Mouse (Mus musculus): Measurements from ENCODE around the gene Gm5141. TPM values are rescaled to one million over a fixed set of nuclear protein-coding genes. Genes with fewer than 3 reads are reported as not detected.

The Gm5141 gene
- total RNA-seq (2023) = 2.1 TPM

GRCm38 (mm10) chr13:62785199-62786134 is at the start of gene Gm5141:
TSS of gene Gm5141 (minus strand) at chr13:62785808.

GRCm38 (mm10) chr13:62760432-62761415 is 24.9 kb downstream of the Gm5141 start, which contains the start of gene Platr25:
TSS of gene Platr25 (minus strand) at chr13:62760709.

Other genes with a start within 250 kb of the Gm5141 start
- not detected for gene Zfp935, start 227.3 kb downstream of the Gm5141 start, total RNA-seq (2023)
- 13.9 TPM for gene Zfp934, start 214.6 kb downstream of the Gm5141 start, total RNA-seq (2023)
- 2.8 TPM for gene 6720489N17Rik, start 161.6 kb downstream of the Gm5141 start, total RNA-seq (2023)
- 11.1 TPM for gene Platr25, start 25.1 kb downstream of the Gm5141 start, total RNA-seq (2023)
- not detected for gene Fbp2, start 72.6 kb upstream of the Gm5141 start, total RNA-seq (2023)
- not detected for gene Fbp1, start 102.5 kb upstream of the Gm5141 start, total RNA-seq (2023)
- 90.1 TPM for gene 2010111I01Rik, start 179.1 kb upstream of the Gm5141 start, total RNA-seq (2023)